Mouse (Mus musculus): ENCODE measurements around the gene Gosr1. TPM values are rescaled to one million over a fixed set of nuclear protein-coding genes. Genes with fewer than 3 reads are reported as not detected.
A peak's percentile ranks its signal among the peaks of the same experiment; 100 is the strongest.
"Not testable (repeated sequence)": the region's sequence is repeated elsewhere in the genome, so short reads cannot be mapped to it uniquely, and the experiment has no call there.

Gosr1 gene
- 28.6 and 30.7 TPM in 2 replicates for polyA plus RNA-seq (2015; fragmentation: Nextera tagmentation; extraction: Ambion mirVana)

DNA sequence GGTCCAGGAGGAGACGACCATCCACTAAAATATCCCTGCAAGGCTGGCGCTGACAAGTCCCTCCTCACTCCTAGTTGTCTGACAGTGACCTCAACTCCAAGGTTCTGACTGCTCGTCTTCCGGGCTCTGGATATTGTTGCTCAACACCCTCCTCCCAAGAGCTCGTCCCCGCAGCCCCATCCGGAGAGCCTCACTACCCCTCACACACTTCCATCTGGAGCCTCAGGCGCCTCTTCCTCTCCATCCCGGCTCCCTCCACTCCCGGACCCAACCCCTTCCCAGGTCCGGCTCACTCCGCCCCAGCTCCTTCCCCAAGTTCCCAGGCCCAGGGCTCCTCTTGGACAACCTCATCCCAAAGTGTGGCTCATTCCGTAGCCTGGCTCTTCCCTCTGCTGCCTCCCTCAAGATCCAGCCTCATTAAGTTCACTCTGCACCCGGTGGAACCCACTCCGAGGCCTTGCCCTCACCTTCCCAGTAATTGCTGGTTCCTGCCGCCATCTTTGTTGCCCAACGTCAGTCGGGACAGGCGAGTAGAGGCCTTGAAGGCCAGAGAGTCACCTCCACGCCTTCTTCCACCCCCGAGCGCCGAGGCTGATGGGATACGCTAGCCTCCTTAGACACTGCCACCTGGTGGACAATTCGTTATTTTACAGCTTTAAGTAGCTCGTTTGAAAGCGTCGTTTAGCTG is at the start of gene Gosr1:
Gene Gosr1 (minus strand): TSS at position 527 of the 688 bp plus-strand sequence.
- Histone ChIP-seq H3K4me1 (replicated peaks; ENCODE audit: control insufficient read depth, insufficient read depth, low read length) (no peaks in the 10 kb centered on the region), H3K27ac (ENCODE audit: low read depth, low read length) (peak within 1 kb of the TSS; percentile 94), H3K27me3 (replicated peaks; ENCODE audit: control insufficient read depth, insufficient read depth, low read length) (no peaks in the 10 kb centered on the region), H3K9ac (ENCODE audit: low read depth, low read length) (peak within 1 kb of the TSS; percentile 95), H3K36me3 (ENCODE audit: control insufficient read depth, insufficient read depth) (peaks cover 22% of the 10 kb centered on the region), H3K4me3 (ENCODE audit: low read depth, low read length) (peak within 1 kb of the TSS; percentile 99), H3K4me2 (replicated peaks; ENCODE audit: low read depth) (peak within 1 kb of the TSS; percentile 72), H3K9me3 (ENCODE audit: control insufficient read depth) (no peaks in the 10 kb centered on the region)
- peak; percentile 96 for ATAC-seq
- peak; percentile 99 for TF ChIP-seq CTCF (IDR thresholded peaks at IDR 0.05; ENCODE audit: low read depth)
- WGBS: 0% methylated on average over 28 of the region's 28 CpGs

DNA sequence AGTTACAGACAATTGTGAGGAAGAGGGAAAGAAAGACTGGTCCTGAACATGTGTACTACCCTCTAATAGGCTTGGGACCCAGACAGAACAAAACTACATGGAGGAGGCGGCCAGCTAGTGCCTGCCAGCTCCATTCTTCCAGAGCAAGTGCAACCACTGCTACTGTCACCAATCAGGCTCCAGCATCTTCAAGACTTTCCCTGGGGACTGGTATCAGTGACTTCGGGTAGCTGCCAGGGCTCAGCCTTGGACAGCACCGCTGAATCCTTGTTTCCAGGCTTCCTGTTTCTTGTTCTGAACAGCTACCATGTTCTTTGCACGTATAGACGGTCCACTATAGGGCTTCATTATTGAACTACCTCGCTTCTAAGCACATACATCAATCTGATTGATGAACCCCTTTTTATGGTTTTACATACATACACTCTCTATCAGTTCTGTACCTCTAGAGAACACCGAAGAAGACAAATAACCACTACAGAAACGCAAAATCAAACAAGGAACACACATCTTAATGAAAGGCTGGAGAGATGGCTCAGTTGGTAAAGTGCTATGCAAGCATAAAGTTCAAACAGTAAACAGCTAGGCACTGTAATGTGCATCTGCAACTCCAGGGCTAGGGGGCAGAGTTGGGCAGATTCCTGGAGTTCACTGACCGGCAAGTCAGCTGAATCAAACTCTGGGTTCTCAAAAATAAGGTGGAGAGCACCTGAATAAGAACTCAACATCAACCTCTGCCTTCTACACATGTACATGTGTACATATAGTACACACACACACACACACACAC is 47.5 kb upstream of the Gosr1 start:
- H3K4me3 ChIP-seq (ENCODE audit: low read depth, low read length): no peak overlapping the region
- 88% methylated on average over 9 of the region's 9 CpGs for WGBS
- ATAC-seq: no peak
- TF ChIP-seq CTCF (IDR thresholded peaks at IDR 0.05; ENCODE audit: low read depth): peak; percentile 57
- no peaks in the 10 kb centered on the region for H3K4me1 ChIP-seq (replicated peaks; ENCODE audit: control insufficient read depth, insufficient read depth, low read length)
- H3K4me2 ChIP-seq (replicated peaks; ENCODE audit: low read depth): no peak overlapping the region
- H3K27me3 ChIP-seq (replicated peaks; ENCODE audit: control insufficient read depth, insufficient read depth, low read length): no peaks in the 10 kb centered on the region
- no peaks in the 10 kb centered on the region for H3K9me3 ChIP-seq (ENCODE audit: control insufficient read depth)
- H3K36me3 ChIP-seq (ENCODE audit: control insufficient read depth, insufficient read depth): peaks cover 24% of the 10 kb centered on the region
- no peak overlapping the region for H3K27ac ChIP-seq (ENCODE audit: low read depth, low read length)
- H3K9ac ChIP-seq (ENCODE audit: low read depth, low read length): no peak overlapping the region

GRCm38 (mm10) chr11:76809450-76809849 is 46.1 kb upstream of the Gosr1 start:
- no peak overlapping the region for H3K4me2 ChIP-seq (replicated peaks; ENCODE audit: low read depth)
- ATAC-seq: no peak
- no peak for TF ChIP-seq CTCF (IDR thresholded peaks at IDR 0.05; ENCODE audit: low read depth)
- no peak overlapping the region for H3K27ac ChIP-seq (ENCODE audit: low read depth, low read length)
- peaks cover 31% of the 10 kb centered on the region for H3K36me3 ChIP-seq (ENCODE audit: control insufficient read depth, insufficient read depth)
- 42% methylated on average over 3 of the region's 3 CpGs for WGBS
- no peak overlapping the region for H3K9ac ChIP-seq (ENCODE audit: low read depth, low read length)
- no peak overlapping the region for H3K4me3 ChIP-seq (ENCODE audit: low read depth, low read length)
- no peaks in the 10 kb centered on the region for H3K9me3 ChIP-seq (ENCODE audit: control insufficient read depth)
- no peaks in the 10 kb centered on the region for H3K27me3 ChIP-seq (replicated peaks; ENCODE audit: control insufficient read depth, insufficient read depth, low read length)
- H3K4me1 ChIP-seq (replicated peaks; ENCODE audit: control insufficient read depth, insufficient read depth, low read length): no peaks in the 10 kb centered on the region

DNA sequence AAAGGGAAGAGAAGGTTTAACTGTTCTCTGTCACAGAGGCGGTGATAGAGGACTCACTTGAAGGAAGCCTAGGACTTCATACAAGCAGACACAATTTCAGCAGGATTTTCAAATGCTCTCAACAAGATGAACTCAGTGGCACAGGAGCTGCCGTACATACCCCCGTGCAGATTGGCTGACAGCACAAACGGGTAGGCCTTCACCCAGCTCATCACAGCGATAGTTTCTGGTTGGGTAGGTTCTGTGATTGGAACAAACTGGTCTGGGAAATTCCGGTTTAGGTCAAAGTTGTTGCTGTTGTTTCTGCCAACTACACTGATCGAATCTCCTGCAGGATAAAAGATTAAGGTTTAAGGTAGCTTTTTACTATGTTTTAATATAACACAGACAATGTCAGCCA is 45.2 kb upstream of the Gosr1 start:
- Histone ChIP-seq H3K27ac (ENCODE audit: low read depth, low read length) (no peak overlapping the region), H3K36me3 (ENCODE audit: control insufficient read depth, insufficient read depth) (peaks cover 30% of the 10 kb centered on the region), H3K4me1 (replicated peaks; ENCODE audit: control insufficient read depth, insufficient read depth, low read length) (no peaks in the 10 kb centered on the region), H3K9ac (ENCODE audit: low read depth, low read length) (no peak overlapping the region), H3K4me3 (ENCODE audit: low read depth, low read length) (no peak overlapping the region), H3K9me3 (ENCODE audit: control insufficient read depth) (no peaks in the 10 kb centered on the region), H3K4me2 (replicated peaks; ENCODE audit: low read depth) (no peak overlapping the region), H3K27me3 (replicated peaks; ENCODE audit: control insufficient read depth, insufficient read depth, low read length) (no peaks in the 10 kb centered on the region)
- 93% methylated on average over 7 of the region's 7 CpGs for WGBS
- ATAC-seq: no peak
- no peak for TF ChIP-seq CTCF (IDR thresholded peaks at IDR 0.05; ENCODE audit: low read depth)

DNA sequence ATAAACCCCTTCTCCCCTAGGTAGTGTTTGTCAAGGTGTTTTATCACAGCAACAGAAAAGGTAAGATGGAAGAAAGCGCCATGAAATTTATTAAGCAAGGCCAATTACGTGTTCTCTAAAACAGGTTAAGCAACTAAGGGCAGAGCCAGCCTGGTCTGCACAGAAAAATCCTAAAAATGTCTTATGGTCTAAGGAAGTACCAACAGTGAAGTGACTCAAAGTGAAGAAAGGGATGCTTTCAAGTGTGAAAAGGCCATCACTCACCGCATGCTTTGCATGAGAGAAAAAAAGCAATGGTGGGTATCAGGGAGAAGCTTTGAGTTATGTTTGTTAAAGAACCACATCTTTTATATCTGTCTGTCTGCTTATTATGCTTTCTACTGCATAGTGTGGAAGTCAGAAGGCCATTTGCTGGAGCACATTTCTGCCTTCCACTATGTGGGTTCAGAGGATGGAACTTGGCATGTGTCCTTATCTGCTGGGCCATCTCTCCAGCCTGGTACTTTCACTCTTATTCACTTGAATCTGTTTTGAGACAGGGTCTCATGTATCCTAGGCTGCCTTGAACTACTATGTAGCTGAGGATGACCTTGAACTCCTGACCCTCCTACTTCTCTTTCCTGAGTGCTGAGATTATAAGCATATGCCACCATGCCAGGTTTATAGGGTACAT is 43.8 kb upstream of the Gosr1 start:
- peaks cover 36% of the 10 kb centered on the region for H3K36me3 ChIP-seq (ENCODE audit: control insufficient read depth, insufficient read depth)
- H3K4me2 ChIP-seq (replicated peaks; ENCODE audit: low read depth): no peak overlapping the region
- H3K27ac ChIP-seq (ENCODE audit: low read depth, low read length): no peak overlapping the region
- H3K9ac ChIP-seq (ENCODE audit: low read depth, low read length): no peak overlapping the region
- 91% methylated on average over 3 of the region's 3 CpGs for WGBS
- H3K9me3 ChIP-seq (ENCODE audit: control insufficient read depth): no peaks in the 10 kb centered on the region
- H3K27me3 ChIP-seq (replicated peaks; ENCODE audit: control insufficient read depth, insufficient read depth, low read length): no peaks in the 10 kb centered on the region
- no peak overlapping the region for H3K4me3 ChIP-seq (ENCODE audit: low read depth, low read length)
- ATAC-seq: no peak
- H3K4me1 ChIP-seq (replicated peaks; ENCODE audit: control insufficient read depth, insufficient read depth, low read length): no peaks in the 10 kb centered on the region
- no peak for TF ChIP-seq CTCF (IDR thresholded peaks at IDR 0.05; ENCODE audit: low read depth)

DNA sequence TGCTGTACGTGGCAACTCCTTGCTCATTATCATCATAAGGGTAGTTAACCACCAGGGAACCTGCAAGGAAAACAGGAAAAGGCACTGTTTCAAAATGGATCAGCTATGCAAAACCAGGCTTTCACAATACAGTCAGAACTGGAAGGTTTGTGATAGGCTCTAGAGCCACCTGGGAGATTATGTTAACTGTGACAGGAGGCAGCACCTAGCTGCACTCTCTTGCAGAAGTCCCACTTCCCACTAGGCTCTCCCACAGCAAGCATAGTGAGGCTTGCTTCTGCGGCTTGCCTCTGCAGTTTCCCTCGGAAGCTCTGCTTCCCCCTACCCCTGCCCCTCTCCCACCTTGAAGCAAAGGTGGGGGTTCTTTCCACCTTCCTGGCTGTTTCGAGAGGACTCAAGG is 42.6 kb upstream of the Gosr1 start:
- no peak overlapping the region for H3K4me3 ChIP-seq (ENCODE audit: low read depth, low read length)
- H3K27me3 ChIP-seq (replicated peaks; ENCODE audit: control insufficient read depth, insufficient read depth, low read length): no peaks in the 10 kb centered on the region
- no peak for ATAC-seq
- no peak overlapping the region for H3K9ac ChIP-seq (ENCODE audit: low read depth, low read length)
- H3K4me1 ChIP-seq (replicated peaks; ENCODE audit: control insufficient read depth, insufficient read depth, low read length): no peaks in the 10 kb centered on the region
- no peak overlapping the region for H3K27ac ChIP-seq (ENCODE audit: low read depth, low read length)
- no peaks in the 10 kb centered on the region for H3K9me3 ChIP-seq (ENCODE audit: control insufficient read depth)
- H3K4me2 ChIP-seq (replicated peaks; ENCODE audit: low read depth): no peak overlapping the region
- TF ChIP-seq CTCF (IDR thresholded peaks at IDR 0.05; ENCODE audit: low read depth): no peak
- peaks cover 29% of the 10 kb centered on the region for H3K36me3 ChIP-seq (ENCODE audit: control insufficient read depth, insufficient read depth)
- WGBS: 78% methylated on average over 4 of the region's 4 CpGs

DNA sequence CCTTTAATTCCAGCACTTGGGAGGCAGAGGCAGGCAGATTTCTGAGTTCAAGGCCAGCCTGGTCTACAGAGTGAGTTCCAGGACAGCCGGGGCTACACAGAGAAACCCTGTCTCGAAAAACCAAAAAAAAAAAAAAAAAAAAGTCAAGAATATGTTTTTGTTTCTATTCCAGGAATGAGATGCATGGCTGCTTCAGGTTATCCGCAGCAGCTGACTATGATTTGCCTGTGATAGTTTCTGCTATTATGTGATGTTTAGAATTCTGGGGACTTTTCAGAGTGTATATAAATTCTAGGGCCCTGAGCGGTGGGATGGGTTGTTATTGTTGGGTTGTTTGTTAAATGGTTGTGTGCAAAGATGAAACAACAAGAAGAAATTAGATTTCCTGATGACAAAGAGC is 41.7 kb upstream of the Gosr1 start:
- H3K4me2 ChIP-seq (replicated peaks; ENCODE audit: low read depth); H3K4me1 ChIP-seq (replicated peaks; ENCODE audit: control insufficient read depth, insufficient read depth, low read length); ATAC-seq; H3K27me3 ChIP-seq (replicated peaks; ENCODE audit: control insufficient read depth, insufficient read depth, low read length); H3K27ac ChIP-seq (ENCODE audit: low read depth, low read length); H3K9ac ChIP-seq (ENCODE audit: low read depth, low read length); H3K4me3 ChIP-seq (ENCODE audit: low read depth, low read length); H3K9me3 ChIP-seq (ENCODE audit: control insufficient read depth): not testable (repeated sequence)
- 88% methylated on average over 3 of the region's 4 CpGs for WGBS
- peaks cover 27% of the 10 kb centered on the region for H3K36me3 ChIP-seq (ENCODE audit: control insufficient read depth, insufficient read depth)
